Comparison of ENCODE assay signal across 8 mouse cellular contexts in the genomic region with DNA sequence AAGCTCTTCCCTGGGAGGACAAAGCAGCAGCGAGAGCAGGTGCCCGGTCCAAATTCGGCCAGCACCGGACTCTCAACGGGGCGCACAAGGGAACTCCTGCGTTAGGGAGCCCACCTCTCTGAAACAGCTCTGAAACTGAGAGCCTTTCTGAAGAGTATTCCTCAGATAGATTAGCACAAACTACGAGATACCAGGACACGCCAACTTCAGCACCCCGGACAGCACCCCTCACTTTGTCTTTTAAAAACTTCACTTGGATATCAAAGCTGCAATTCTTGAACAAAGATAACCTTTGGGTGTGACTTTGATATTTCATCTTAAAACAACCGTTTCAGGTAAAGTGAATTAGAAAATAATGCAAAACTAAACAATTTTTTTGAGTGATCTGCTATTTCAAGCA. TPM values are rescaled to one million over a fixed set of nuclear protein-coding genes. Genes with fewer than 3 reads are reported as not detected.
DNase-seq lines count a peak whose midpoint lies in the region; ATAC-seq lines count a peak whose summit lies in the region.
"Had no signal": no experiment of that assay in that cellular context is flagged by ENCODE, and none has a peak within 500 bp of the region (broad histone marks: within the 10 kb centered on the region; RNA-seq: fewer than 3 reads in every experiment).

No protein-coding gene starts in this region.

- WGBS in hindbrain, embryonic 10.5 days, result 2% methylated on average over 11 of the region's 11 CpGs
- 2% methylated on average over 11 of the region's 11 CpGs for WGBS in midbrain, embryonic 12.5 days

- no peaks in the 10 kb centered on the region; the same call in 1 of the 2 replicates for H3K9me3 ChIP-seq in hindbrain, embryonic 10.5 days
- H3K9me3 ChIP-seq in midbrain, embryonic 12.5 days, result no peaks in the 10 kb centered on the region

- H3K4me3 ChIP-seq in hindbrain, embryonic 10.5 days, result peak overlapping the region; percentile 36
- peak overlapping the region; percentile 17; the same call in 1 of the 2 replicates for H3K4me3 ChIP-seq in midbrain, embryonic 12.5 days

- peak overlapping the region; percentile 45 for H3K4me2 ChIP-seq in midbrain, embryonic 12.5 days (replicated peaks)

- no peak overlapping the region for H3K27ac ChIP-seq in hindbrain, embryonic 10.5 days
- no peak overlapping the region for H3K27ac ChIP-seq in midbrain, embryonic 12.5 days (replicated peaks)

- H3K36me3 ChIP-seq in hindbrain, embryonic 10.5 days, result no peaks in the 10 kb centered on the region
- H3K36me3 ChIP-seq in midbrain, embryonic 12.5 days, result no peaks in the 10 kb centered on the region

- H3K27me3 ChIP-seq in hindbrain, embryonic 10.5 days (ENCODE audit: insufficient read depth, poor library complexity, severe bottlenecking), result 0 out of 2 replicates have a peak, but pooled peaks cover 11% of the 10 kb centered on the region
- H3K27me3 ChIP-seq in midbrain, embryonic 12.5 days, result peaks cover 11% of the 10 kb centered on the region; the same call in 1 of the 2 replicates

- peak; percentile 62 for DNase-seq in lung, postnatal 10 days
- no peak for DNase-seq in lung, postnatal 25 days (ENCODE audit: low spot score)
- peak; percentile 84 for DNase-seq in adrenal gland, postnatal 10 days
- peak; percentile 63 for DNase-seq in hindbrain, embryonic 10.5 days (ENCODE audit: low spot score)
- DNase-seq in cerebellum, adult 9-11 months, result no peak
- DNase-seq in left cerebral cortex, adult 11 months (ENCODE audit: low spot score), result no peak

- H3K4me1 ChIP-seq in hindbrain, embryonic 10.5 days (replicated peaks), result peaks cover 7% of the 10 kb centered on the region
- H3K4me1 ChIP-seq in midbrain, embryonic 12.5 days, result peaks cover 6% of the 10 kb centered on the region

- H3K9ac ChIP-seq in midbrain, embryonic 12.5 days (replicated peaks), result 0 out of 2 replicates have a peak overlapping the region, but pooled peaks have one; percentile 3

- no peak for ATAC-seq in midbrain, embryonic 12.5 days (ENCODE audit: low FRiP score, low read depth)

RNA-seq across cellular contexts. Expression of a gene that starts 1.2 kb away (rescaled TPM):
- total RNA-seq in adrenal gland, postnatal 10 days (2021), result not detected
- polyA plus RNA-seq in hindbrain, embryonic 10.5 days (2016; fragmentation: Nextera tagmentation; extraction: Ambion mirVana), result not detected in 2 replicates
- polyA plus RNA-seq in midbrain, embryonic 12.5 days (2016; fragmentation: Nextera tagmentation; extraction: Ambion mirVana), result not detected in 2 replicates
- polyA plus RNA-seq: liver, embryonic 16.5 days had no signal

Comparison
In these comparisons a context has a peak if more than half of its experiments do, and no peak if none do; other contexts are left out.
1. DNase-seq: peak in lung, postnatal 10 days (single experiment), adrenal gland, postnatal 10 days (single experiment) and hindbrain, embryonic 10.5 days (single experiment); none in lung, postnatal 25 days (single experiment), cerebellum, adult 9-11 months (single experiment) and left cerebral cortex, adult 11 months (single experiment).